Mouse (Mus musculus): ENCODE results near the gene Ifit2. TPM values are rescaled to one million over a fixed set of nuclear protein-coding genes. Genes with fewer than 3 reads are reported as not detected.

Gene Ifit2
- 2.1 and 4.3 TPM in 2 replicates for polyA plus RNA-seq (2016; fragmentation: Nextera tagmentation; extraction: Ambion mirVana)

- under 1% methylated on average over 22 of the region's 22 CpGs for WGBS
- H3K27ac ChIP-seq, result peak within 1 kb of the TSS; percentile 85
Observed at GRCm38 (mm10) chr19:34550534-34551223, at the start of gene Ifit2. TSS of gene Ifit2 (plus strand) at chr19:34550694.

GRCm38 (mm10) chr19:34500763-34501162 is 49.7 kb upstream of the Ifit2 start:
- no peaks in the 10 kb centered on the region for H3K27me3 ChIP-seq (ENCODE audit: insufficient read depth, poor library complexity, severe bottlenecking)
- peaks cover 8% of the 10 kb centered on the region for H3K36me3 ChIP-seq
- no peak overlapping the region for H3K27ac ChIP-seq
- peak; percentile 39 for DNase-seq (ENCODE audit: low spot score)
- H3K4me1 ChIP-seq (replicated peaks), result no peaks in the 10 kb centered on the region
- H3K9me3 ChIP-seq, result no peaks in the 10 kb centered on the region
- H3K4me3 ChIP-seq, result no peak overlapping the region
- WGBS, result 50% methylated on average over 4 of the region's 4 CpGs

More at GRCm38 (mm10) chr19:34550534-34551223, at the start of gene Ifit2:
- H3K4me3 ChIP-seq, result peak within 1 kb of the TSS; percentile 56
- DNase-seq (ENCODE audit: low spot score), result peak; percentile 76
- H3K36me3 ChIP-seq, result no peaks in the 10 kb centered on the region
- H3K27me3 ChIP-seq (ENCODE audit: insufficient read depth, poor library complexity, severe bottlenecking), result no peaks in the 10 kb centered on the region
- H3K9me3 ChIP-seq, result no peaks in the 10 kb centered on the region
- H3K4me1 ChIP-seq (replicated peaks), result peaks cover 5% of the 10 kb centered on the region; the same call in 1 of the 2 replicates

GRCm38 (mm10) chr19:34505161-34505721 is 45.3 kb upstream of the Ifit2 start:
- no peaks in the 10 kb centered on the region for H3K27me3 ChIP-seq (ENCODE audit: insufficient read depth, poor library complexity, severe bottlenecking)
- no peak overlapping the region for H3K4me3 ChIP-seq
- no peaks in the 10 kb centered on the region for H3K4me1 ChIP-seq (replicated peaks)
- 91% methylated on average over 12 of the region's 12 CpGs for WGBS
- H3K36me3 ChIP-seq, result peaks cover 33% of the 10 kb centered on the region
- H3K9me3 ChIP-seq, result no peaks in the 10 kb centered on the region
- no peak overlapping the region for H3K27ac ChIP-seq
- DNase-seq (ENCODE audit: low spot score), result no peak

GRCm38 (mm10) chr19:34510717-34511116 is 39.8 kb upstream of the Ifit2 start:
- 90% methylated on average over 5 of the region's 5 CpGs for WGBS
- Histone ChIP-seq H3K27me3 (ENCODE audit: insufficient read depth, poor library complexity, severe bottlenecking) (no peaks in the 10 kb centered on the region), H3K36me3 (peaks cover 32% of the 10 kb centered on the region), H3K27ac (no peak overlapping the region), H3K4me3 (no peak overlapping the region), H3K9me3 (no peaks in the 10 kb centered on the region), H3K4me1 (replicated peaks) (peaks cover 8% of the 10 kb centered on the region)
- DNase-seq (ENCODE audit: low spot score), result no peak

- no peaks in the 10 kb centered on the region for H3K27me3 ChIP-seq (ENCODE audit: insufficient read depth, poor library complexity, severe bottlenecking)
- WGBS, result 55% methylated on average over 8 of the region's 8 CpGs
- peaks cover 8% of the 10 kb centered on the region for H3K4me1 ChIP-seq (replicated peaks)
- no peaks in the 10 kb centered on the region for H3K9me3 ChIP-seq
- peak overlapping the region; percentile 45; the same call in 1 of the 2 replicates for H3K27ac ChIP-seq
- H3K36me3 ChIP-seq, result peaks cover 23% of the 10 kb centered on the region
- no peak overlapping the region for H3K4me3 ChIP-seq
- peak; percentile 22 for DNase-seq (ENCODE audit: low spot score)
Observed at GRCm38 (mm10) chr19:34511528-34511927, 39.0 kb upstream of the Ifit2 start.

- Histone ChIP-seq H3K27ac (no peak overlapping the region), H3K4me1 (replicated peaks) (peaks cover 8% of the 10 kb centered on the region), H3K27me3 (ENCODE audit: insufficient read depth, poor library complexity, severe bottlenecking) (no peaks in the 10 kb centered on the region), H3K4me3 (no peak overlapping the region), H3K9me3 (no peaks in the 10 kb centered on the region), H3K36me3 (peaks cover 20% of the 10 kb centered on the region)
- 78% methylated on average over 3 of the region's 3 CpGs for WGBS
- no peak for DNase-seq (ENCODE audit: low spot score)
Observed at GRCm38 (mm10) chr19:34515681-34516080, 34.8 kb upstream of the Ifit2 start.

GRCm38 (mm10) chr19:34516346-34516745 is 34.1 kb upstream of the Ifit2 start:
- Histone ChIP-seq H3K27me3 (ENCODE audit: insufficient read depth, poor library complexity, severe bottlenecking) (no peaks in the 10 kb centered on the region), H3K4me3 (no peak overlapping the region), H3K27ac (no peak overlapping the region), H3K36me3 (peaks cover 18% of the 10 kb centered on the region), H3K4me1 (replicated peaks) (peaks cover 6% of the 10 kb centered on the region), H3K9me3 (no peaks in the 10 kb centered on the region)
- WGBS, result 92% methylated on average over 2 of the region's 2 CpGs
- DNase-seq (ENCODE audit: low spot score), result no peak

GRCm38 (mm10) chr19:34517197-34517596 is 33.3 kb upstream of the Ifit2 start:
- DNase-seq (ENCODE audit: low spot score), result no peak
- Histone ChIP-seq H3K9me3 (no peaks in the 10 kb centered on the region), H3K4me3 (no peak overlapping the region), H3K27me3 (ENCODE audit: insufficient read depth, poor library complexity, severe bottlenecking) (no peaks in the 10 kb centered on the region), H3K27ac (no peak overlapping the region), H3K36me3 (peaks cover 18% of the 10 kb centered on the region), H3K4me1 (replicated peaks) (no peaks in the 10 kb centered on the region)
- 91% methylated on average over 3 of the region's 3 CpGs for WGBS

GRCm38 (mm10) chr19:34517812-34518594 is 32.5 kb upstream of the Ifit2 start:
- H3K9me3 ChIP-seq, result no peaks in the 10 kb centered on the region
- H3K36me3 ChIP-seq, result peaks cover 19% of the 10 kb centered on the region
- no peak for DNase-seq (ENCODE audit: low spot score)
- 94% methylated on average over 13 of the region's 13 CpGs for WGBS
- no peaks in the 10 kb centered on the region for H3K27me3 ChIP-seq (ENCODE audit: insufficient read depth, poor library complexity, severe bottlenecking)
- no peaks in the 10 kb centered on the region for H3K4me1 ChIP-seq (replicated peaks)
- H3K4me3 ChIP-seq, result no peak overlapping the region
- no peak overlapping the region for H3K27ac ChIP-seq

GRCm38 (mm10) chr19:34518786-34519185 is 31.7 kb upstream of the Ifit2 start:
- H3K27ac ChIP-seq, result no peak overlapping the region
- H3K36me3 ChIP-seq, result peaks cover 23% of the 10 kb centered on the region
- no peaks in the 10 kb centered on the region for H3K4me1 ChIP-seq (replicated peaks)
- H3K27me3 ChIP-seq (ENCODE audit: insufficient read depth, poor library complexity, severe bottlenecking), result no peaks in the 10 kb centered on the region
- no peak for DNase-seq (ENCODE audit: low spot score)
- H3K9me3 ChIP-seq, result no peaks in the 10 kb centered on the region
- WGBS, result 89% methylated on average over 3 of the region's 3 CpGs
- no peak overlapping the region for H3K4me3 ChIP-seq

GRCm38 (mm10) chr19:34519646-34520045 is 30.8 kb upstream of the Ifit2 start:
- Histone ChIP-seq H3K36me3 (peaks cover 23% of the 10 kb centered on the region), H3K27me3 (ENCODE audit: insufficient read depth, poor library complexity, severe bottlenecking) (no peaks in the 10 kb centered on the region), H3K9me3 (no peaks in the 10 kb centered on the region), H3K4me1 (replicated peaks) (no peaks in the 10 kb centered on the region), H3K27ac (no peak overlapping the region), H3K4me3 (no peak overlapping the region)
- DNase-seq (ENCODE audit: low spot score), result no peak
- WGBS, result 89% methylated on average over 3 of the region's 3 CpGs

- no peaks in the 10 kb centered on the region for H3K4me1 ChIP-seq (replicated peaks)
- no peaks in the 10 kb centered on the region for H3K9me3 ChIP-seq
- no peaks in the 10 kb centered on the region for H3K27me3 ChIP-seq (ENCODE audit: insufficient read depth, poor library complexity, severe bottlenecking)
- peaks cover 23% of the 10 kb centered on the region for H3K36me3 ChIP-seq
- DNase-seq (ENCODE audit: low spot score), result no peak
- WGBS, result 91% methylated on average over 4 of the region's 4 CpGs
- no peak overlapping the region for H3K4me3 ChIP-seq
- no peak overlapping the region for H3K27ac ChIP-seq
Observed at GRCm38 (mm10) chr19:34520051-34520450, 30.4 kb upstream of the Ifit2 start.

- peaks cover 23% of the 10 kb centered on the region for H3K36me3 ChIP-seq
- H3K4me1 ChIP-seq (replicated peaks), result peaks cover 4% of the 10 kb centered on the region
- H3K27me3 ChIP-seq (ENCODE audit: insufficient read depth, poor library complexity, severe bottlenecking), result no peaks in the 10 kb centered on the region
- WGBS, result 75% methylated on average over 2 of the region's 2 CpGs
- H3K9me3 ChIP-seq, result no peaks in the 10 kb centered on the region
- DNase-seq (ENCODE audit: low spot score), result no peak
- H3K4me3 ChIP-seq, result no peak overlapping the region
- no peak overlapping the region for H3K27ac ChIP-seq
Observed at GRCm38 (mm10) chr19:34521361-34521760, 29.1 kb upstream of the Ifit2 start.

Data from hindbrain, embryonic 10.5 days (tissue).